Mouse (Mus musculus): ENCODE measurements around the gene Tvp23a. TPM values are rescaled to one million over a fixed set of nuclear protein-coding genes. Genes with fewer than 3 reads are reported as not detected.

Tvp23a gene
- polyA plus RNA-seq, 1 experiment from 2014 or later = 0.51 TPM

DNA sequence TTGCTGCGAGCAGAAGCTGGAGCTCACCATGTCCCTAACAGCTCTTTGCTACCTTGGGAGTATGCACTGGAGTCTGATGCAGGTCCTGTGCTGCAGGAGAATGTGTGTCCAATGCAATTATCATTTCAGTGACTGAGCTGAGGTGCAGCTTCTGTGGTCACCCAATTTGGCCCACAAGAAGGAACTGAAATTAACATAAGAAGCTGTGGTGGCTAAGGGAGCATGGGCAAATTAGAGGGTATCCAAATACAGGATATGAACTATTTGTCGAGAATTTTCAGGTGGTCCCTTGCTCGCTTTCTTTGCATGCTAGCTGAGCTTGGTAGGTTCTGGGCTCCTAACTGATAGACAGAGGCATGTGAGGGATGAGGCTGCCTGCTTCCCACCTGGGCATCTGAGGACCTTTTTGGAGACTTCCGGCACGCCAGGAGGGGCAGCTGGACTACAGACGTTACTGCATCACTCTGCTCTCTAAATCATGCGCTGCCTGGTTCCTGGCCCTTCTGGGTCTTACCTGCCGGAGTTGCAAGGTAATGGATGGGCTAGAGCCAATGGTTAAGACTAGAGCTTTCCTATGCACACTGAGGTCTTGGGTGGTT is 40.8 kb upstream of the Tvp23a start:
- WGBS (ENCODE audit: insufficient replicate concordance) = 54% methylated on average over 8 of the region's 8 CpGs
- Histone ChIP-seq H3K4me3 (ENCODE audit: low read depth, low read length) (no peak overlapping the region), H3K27me3 (ENCODE audit: control insufficient read depth, insufficient read depth, low read depth, low read length) (no peaks in the 10 kb centered on the region; the same call in 1 of the 2 replicates), H3K9ac (ENCODE audit: low read depth, low read length) (no peak overlapping the region), H3K4me1 (ENCODE audit: control insufficient read depth, low read depth, low read length) (no peaks in the 10 kb centered on the region), H3K36me3 (ENCODE audit: control insufficient read depth, insufficient read depth) (no peaks in the 10 kb centered on the region), H3K9me3 (replicated peaks; ENCODE audit: control insufficient read depth, low read length) (no peaks in the 10 kb centered on the region), H3K27ac (ENCODE audit: low read length) (no peak overlapping the region), H3K4me2 (ENCODE audit: low read depth, low read length) (no peak overlapping the region)
- ATAC-seq (ENCODE audit: low read depth) = no peak

DNA sequence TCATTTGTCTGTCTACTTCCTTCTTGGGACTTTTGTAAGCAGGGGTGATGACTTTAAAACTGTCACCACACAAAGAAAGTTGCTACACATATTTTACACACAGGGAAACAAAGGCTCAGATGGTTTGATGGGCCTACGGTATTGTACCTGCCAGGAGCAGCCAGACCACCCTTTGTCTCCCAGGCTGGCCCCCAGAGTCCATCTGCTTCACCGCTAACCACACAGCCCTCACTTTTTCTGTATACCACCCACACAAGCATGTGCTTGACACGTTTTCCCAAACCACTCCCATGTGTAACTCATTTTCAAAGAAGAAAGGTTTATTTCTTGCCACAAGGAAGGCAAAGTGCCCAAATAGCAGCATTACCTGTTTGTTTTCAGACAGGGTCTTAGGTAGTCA is 39.8 kb upstream of the Tvp23a start:
- no peak overlapping the region for H3K27ac ChIP-seq (ENCODE audit: low read length)
- no peaks in the 10 kb centered on the region; the same call in 1 of the 2 replicates for H3K27me3 ChIP-seq (ENCODE audit: control insufficient read depth, insufficient read depth, low read depth, low read length)
- no peak overlapping the region for H3K4me3 ChIP-seq (ENCODE audit: low read depth, low read length)
- H3K4me2 ChIP-seq (ENCODE audit: low read depth, low read length) = no peak overlapping the region
- no peak overlapping the region for H3K9ac ChIP-seq (ENCODE audit: low read depth, low read length)
- WGBS (ENCODE audit: insufficient replicate concordance) = 45% methylated on average over 3 of the region's 3 CpGs
- no peaks in the 10 kb centered on the region for H3K4me1 ChIP-seq (ENCODE audit: control insufficient read depth, low read depth, low read length)
- no peaks in the 10 kb centered on the region for H3K9me3 ChIP-seq (replicated peaks; ENCODE audit: control insufficient read depth, low read length)
- no peaks in the 10 kb centered on the region for H3K36me3 ChIP-seq (ENCODE audit: control insufficient read depth, insufficient read depth)
- no peak for ATAC-seq (ENCODE audit: low read depth)

DNA sequence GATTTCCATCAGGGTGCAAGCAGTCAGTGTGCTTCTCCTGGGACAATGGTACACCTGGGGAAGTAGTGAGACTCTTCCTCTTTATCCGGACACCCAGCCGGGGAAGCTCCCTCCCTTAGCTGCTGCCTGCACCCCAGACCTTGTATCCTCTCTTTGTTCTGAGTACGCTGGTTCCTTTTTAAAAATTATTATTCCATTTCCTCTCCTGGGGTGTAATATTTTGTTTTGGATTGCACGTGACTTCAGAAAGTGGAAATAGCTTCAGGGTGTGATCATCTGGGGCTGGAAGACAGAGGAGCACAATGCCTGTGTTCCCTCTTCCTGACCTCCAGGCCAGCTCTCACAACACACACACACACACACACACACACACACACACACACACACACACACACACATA is 35.2 kb upstream of the Tvp23a start:
- Histone ChIP-seq H3K36me3 (ENCODE audit: control insufficient read depth, insufficient read depth) (no peaks in the 10 kb centered on the region), H3K4me2 (ENCODE audit: low read depth, low read length) (no peak overlapping the region), H3K4me3 (ENCODE audit: low read depth, low read length) (no peak overlapping the region), H3K27me3 (ENCODE audit: control insufficient read depth, insufficient read depth, low read depth, low read length) (no peaks in the 10 kb centered on the region), H3K9me3 (replicated peaks; ENCODE audit: control insufficient read depth, low read length) (no peaks in the 10 kb centered on the region), H3K9ac (ENCODE audit: low read depth, low read length) (no peak overlapping the region), H3K27ac (ENCODE audit: low read length) (no peak overlapping the region), H3K4me1 (ENCODE audit: control insufficient read depth, low read depth, low read length) (no peaks in the 10 kb centered on the region)
- ATAC-seq (ENCODE audit: low read depth) = no peak
- WGBS (ENCODE audit: insufficient replicate concordance) = 33% methylated on average over 4 of the region's 4 CpGs

DNA sequence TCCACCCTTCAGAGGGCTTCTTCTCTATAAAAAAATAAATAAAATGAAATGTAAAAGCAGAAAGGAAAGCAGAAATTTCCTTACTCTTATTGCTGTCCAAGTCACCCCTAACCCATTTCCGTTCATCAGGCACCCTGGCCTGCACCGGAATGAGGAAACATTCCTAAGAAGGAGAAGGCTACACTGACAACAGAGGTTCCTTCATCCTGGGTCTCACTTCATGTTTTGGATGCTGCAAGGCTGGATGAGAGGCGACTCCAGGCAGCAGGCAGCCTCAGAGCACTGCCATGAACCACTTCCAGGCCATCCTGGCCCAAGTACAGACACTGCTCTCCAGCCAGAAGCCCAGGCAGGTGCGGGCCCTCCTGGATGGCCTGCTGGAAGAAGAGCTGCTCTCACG is 32.7 kb upstream of the Tvp23a start, which contains the start of gene Ciita:
Ciita (plus strand) TSS at position 203 of the 400 bp plus-strand sequence.
- no peak within 1 kb of the TSS for H3K9ac ChIP-seq (ENCODE audit: low read depth, low read length)
- no peak within 1 kb of the TSS for H3K4me3 ChIP-seq (ENCODE audit: low read depth, low read length)
- WGBS (ENCODE audit: insufficient replicate concordance) = 49% methylated on average over 5 of the region's 5 CpGs
- no peak within 1 kb of the TSS for H3K27ac ChIP-seq (ENCODE audit: low read length)
- H3K4me1 ChIP-seq (ENCODE audit: control insufficient read depth, low read depth, low read length) = no peaks in the 10 kb centered on the region
- no peak within 1 kb of the TSS for H3K4me2 ChIP-seq (ENCODE audit: low read depth, low read length)
- ATAC-seq (ENCODE audit: low read depth) = no peak
- no peaks in the 10 kb centered on the region for H3K9me3 ChIP-seq (replicated peaks; ENCODE audit: control insufficient read depth, low read length)
- H3K27me3 ChIP-seq (ENCODE audit: control insufficient read depth, insufficient read depth, low read depth, low read length) = no peaks in the 10 kb centered on the region
- no peaks in the 10 kb centered on the region for H3K36me3 ChIP-seq (ENCODE audit: control insufficient read depth, insufficient read depth)

DNA sequence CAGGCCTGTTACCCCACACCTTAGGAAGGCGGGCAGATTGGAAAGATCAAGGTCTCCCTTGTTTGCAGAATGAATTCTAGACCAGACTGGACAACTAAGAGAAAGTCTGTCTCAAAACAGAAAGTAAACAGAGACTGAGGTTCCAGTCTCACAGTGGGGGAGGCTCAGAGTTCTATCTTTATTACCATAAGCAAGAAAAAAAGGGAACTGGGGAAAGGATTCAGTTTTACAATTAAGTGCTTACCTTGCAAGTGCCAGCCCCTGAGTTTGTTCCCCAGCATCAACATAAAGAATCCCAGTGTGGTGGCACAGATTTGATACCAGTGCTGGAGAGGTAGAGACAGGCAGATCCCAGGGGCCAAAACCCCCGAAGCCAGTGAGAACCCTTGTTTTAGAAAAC is 28.8 kb upstream of the Tvp23a start:
- Histone ChIP-seq H3K9ac (ENCODE audit: low read depth, low read length) (no peak overlapping the region), H3K9me3 (replicated peaks; ENCODE audit: control insufficient read depth, low read length) (no peaks in the 10 kb centered on the region), H3K4me3 (ENCODE audit: low read depth, low read length) (no peak overlapping the region), H3K27me3 (ENCODE audit: control insufficient read depth, insufficient read depth, low read depth, low read length) (no peaks in the 10 kb centered on the region), H3K4me2 (ENCODE audit: low read depth, low read length) (no peak overlapping the region), H3K27ac (ENCODE audit: low read length) (no peak overlapping the region), H3K36me3 (ENCODE audit: control insufficient read depth, insufficient read depth) (no peaks in the 10 kb centered on the region), H3K4me1 (ENCODE audit: control insufficient read depth, low read depth, low read length) (no peaks in the 10 kb centered on the region)
- WGBS (ENCODE audit: insufficient replicate concordance) = 35% methylated on average over 2 of the region's 2 CpGs
- no peak for ATAC-seq (ENCODE audit: low read depth)

DNA sequence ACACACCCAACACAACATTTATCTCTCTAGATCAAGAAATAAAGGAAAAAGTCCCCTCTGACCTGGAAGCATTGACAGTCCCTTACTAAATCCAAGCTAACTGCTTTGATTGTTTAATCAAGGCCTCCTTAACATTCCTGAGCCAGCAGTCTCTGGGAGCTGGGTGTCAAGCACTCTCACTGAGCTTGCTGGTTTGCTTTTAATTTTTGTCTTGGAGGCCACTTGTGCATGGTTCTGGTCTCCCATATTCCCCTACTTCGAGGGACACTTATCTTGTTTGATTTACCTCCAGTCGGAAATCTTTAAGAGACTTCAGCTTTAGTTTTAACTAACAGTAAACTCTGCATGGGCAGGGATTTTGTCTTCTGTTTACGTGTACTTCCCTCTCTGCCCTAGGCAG is 27.8 kb upstream of the Tvp23a start:
- H3K4me1 ChIP-seq (ENCODE audit: control insufficient read depth, low read depth, low read length) = no peaks in the 10 kb centered on the region
- H3K9ac ChIP-seq (ENCODE audit: low read depth, low read length) = no peak overlapping the region
- H3K27ac ChIP-seq (ENCODE audit: low read length) = no peak overlapping the region
- no peak overlapping the region for H3K4me3 ChIP-seq (ENCODE audit: low read depth, low read length)
- H3K4me2 ChIP-seq (ENCODE audit: low read depth, low read length) = no peak overlapping the region
- H3K36me3 ChIP-seq (ENCODE audit: control insufficient read depth, insufficient read depth) = no peaks in the 10 kb centered on the region
- no peak for ATAC-seq (ENCODE audit: low read depth)
- no peaks in the 10 kb centered on the region for H3K9me3 ChIP-seq (replicated peaks; ENCODE audit: control insufficient read depth, low read length)
- 41% methylated on average over 3 of the region's 3 CpGs for WGBS (ENCODE audit: insufficient replicate concordance)
- no peaks in the 10 kb centered on the region for H3K27me3 ChIP-seq (ENCODE audit: control insufficient read depth, insufficient read depth, low read depth, low read length)

DNA sequence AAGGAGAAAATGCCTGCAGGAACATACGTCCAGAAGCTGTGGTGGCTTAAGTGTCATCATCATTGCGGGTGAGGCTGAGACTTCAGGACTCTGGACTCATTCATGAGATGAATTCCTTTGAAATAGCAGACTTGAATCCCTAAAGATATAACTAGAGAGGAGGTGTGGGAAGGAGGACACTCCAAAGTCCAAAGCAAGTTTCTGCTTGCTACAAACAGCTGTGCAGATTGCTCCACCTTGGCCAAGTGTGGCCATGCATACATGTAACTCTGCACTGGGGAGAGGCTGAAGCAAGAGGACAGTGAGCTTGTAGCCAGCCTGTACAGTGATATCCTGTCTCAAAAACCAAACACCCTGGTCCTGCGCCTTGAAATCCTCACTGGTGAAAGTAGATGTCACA is 24.8 kb upstream of the Tvp23a start:
- H3K27ac ChIP-seq (ENCODE audit: low read length) = no peak overlapping the region
- H3K27me3 ChIP-seq (ENCODE audit: control insufficient read depth, insufficient read depth, low read depth, low read length) = no peaks in the 10 kb centered on the region
- H3K36me3 ChIP-seq (ENCODE audit: control insufficient read depth, insufficient read depth) = no peaks in the 10 kb centered on the region
- H3K4me3 ChIP-seq (ENCODE audit: low read depth, low read length) = no peak overlapping the region
- H3K9ac ChIP-seq (ENCODE audit: low read depth, low read length) = no peak overlapping the region
- H3K4me2 ChIP-seq (ENCODE audit: low read depth, low read length) = no peak overlapping the region
- H3K9me3 ChIP-seq (replicated peaks; ENCODE audit: control insufficient read depth, low read length) = no peaks in the 10 kb centered on the region
- no peak for ATAC-seq (ENCODE audit: low read depth)
- WGBS (ENCODE audit: insufficient replicate concordance) = 65% methylated on average over 3 of the region's 3 CpGs
- H3K4me1 ChIP-seq (ENCODE audit: control insufficient read depth, low read depth, low read length) = no peaks in the 10 kb centered on the region

DNA sequence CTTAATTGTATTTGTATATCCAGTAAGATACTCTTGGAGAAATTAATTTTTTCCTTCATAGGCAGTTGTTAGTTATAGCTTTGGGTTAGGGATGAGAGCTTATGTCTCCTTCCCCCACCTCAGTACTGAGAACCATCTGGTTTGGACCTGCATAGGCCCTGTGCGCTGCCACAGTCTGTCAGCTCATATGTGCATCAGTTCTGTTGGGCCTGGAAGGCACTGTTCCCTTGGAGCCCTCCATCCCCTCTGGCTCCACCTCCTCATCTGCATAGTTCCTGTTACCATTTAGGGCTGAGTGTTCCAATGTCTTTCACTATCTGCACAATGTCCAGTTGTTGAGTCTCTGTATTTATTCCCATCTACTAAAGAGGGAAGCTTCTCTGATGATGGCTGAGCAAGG is 21.0 kb upstream of the Tvp23a start:
- H3K9ac ChIP-seq (ENCODE audit: low read depth, low read length) = no peak overlapping the region
- no peaks in the 10 kb centered on the region for H3K4me1 ChIP-seq (ENCODE audit: control insufficient read depth, low read depth, low read length)
- no peak overlapping the region for H3K4me2 ChIP-seq (ENCODE audit: low read depth, low read length)
- no peak overlapping the region for H3K27ac ChIP-seq (ENCODE audit: low read length)
- H3K9me3 ChIP-seq (replicated peaks; ENCODE audit: control insufficient read depth, low read length) = no peaks in the 10 kb centered on the region
- H3K27me3 ChIP-seq (ENCODE audit: control insufficient read depth, insufficient read depth, low read depth, low read length) = no peaks in the 10 kb centered on the region
- WGBS (ENCODE audit: insufficient replicate concordance) = 72% methylated on average over 1 of the region's 1 CpGs
- no peak for ATAC-seq (ENCODE audit: low read depth)
- H3K36me3 ChIP-seq (ENCODE audit: control insufficient read depth, insufficient read depth) = no peaks in the 10 kb centered on the region
- no peak overlapping the region for H3K4me3 ChIP-seq (ENCODE audit: low read depth, low read length)

DNA sequence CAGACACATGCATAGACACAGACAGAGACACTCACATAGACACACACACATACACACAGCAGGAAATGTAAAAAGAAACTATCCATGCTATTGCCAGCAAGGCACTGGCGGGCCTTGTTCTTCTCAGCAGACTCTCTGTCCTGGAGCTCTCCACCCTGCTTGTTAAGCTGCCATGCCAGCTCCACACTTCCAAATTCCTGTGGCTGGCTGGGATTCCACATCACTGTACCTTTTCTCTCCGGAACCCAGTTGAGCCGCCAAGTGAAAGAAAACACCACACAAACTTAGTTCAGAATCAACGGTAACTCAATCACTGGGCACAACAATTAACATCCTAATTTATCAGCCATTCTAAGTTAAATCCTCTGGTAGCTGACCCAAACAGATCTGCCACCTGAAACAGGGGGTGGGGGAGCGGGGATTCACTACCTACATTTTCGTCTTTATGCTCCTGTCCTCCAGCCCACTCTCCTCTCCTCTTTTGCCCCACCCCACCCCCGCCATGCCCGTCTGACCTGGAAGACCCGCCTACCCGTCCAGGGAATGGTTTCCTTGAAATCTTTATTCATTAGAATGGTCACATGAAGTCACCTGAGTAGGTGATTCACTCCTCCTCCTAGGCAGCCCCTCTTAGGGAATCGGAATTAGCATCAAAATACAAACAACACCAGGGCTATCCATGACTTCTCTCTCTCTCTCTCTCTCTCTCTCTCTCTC is 20.4 kb upstream of the Tvp23a start:
- Histone ChIP-seq H3K9ac (ENCODE audit: low read depth, low read length) (no peak overlapping the region), H3K36me3 (ENCODE audit: control insufficient read depth, insufficient read depth) (no peaks in the 10 kb centered on the region), H3K9me3 (replicated peaks; ENCODE audit: control insufficient read depth, low read length) (no peaks in the 10 kb centered on the region), H3K4me2 (ENCODE audit: low read depth, low read length) (no peak overlapping the region), H3K4me1 (ENCODE audit: control insufficient read depth, low read depth, low read length) (no peaks in the 10 kb centered on the region), H3K27me3 (ENCODE audit: control insufficient read depth, insufficient read depth, low read depth, low read length) (no peaks in the 10 kb centered on the region), H3K4me3 (ENCODE audit: low read depth, low read length) (no peak overlapping the region), H3K27ac (ENCODE audit: low read length) (no peak overlapping the region)
- ATAC-seq (ENCODE audit: low read depth) = no peak
- WGBS (ENCODE audit: insufficient replicate concordance) = 47% methylated on average over 11 of the region's 11 CpGs

Data from liver, embryonic 16.5 days (tissue).